Mouse (Mus musculus): ENCODE results near the gene Mdm2. TPM values are rescaled to one million over a fixed set of nuclear protein-coding genes. Genes with fewer than 3 reads are reported as not detected.

Gene Mdm2
- polyA plus RNA-seq, 1 experiment from 2014 or later: 64.0 TPM

- in situ Hi-C loops (cut with MboI; ENCODE audit: low pct_unique_long_range_greater_than_20kb): loop anchor here (25.0 kb wide), 1 partner anchor 400 kb away; no protein-coding TSS in a partner anchor
- no peaks in the 10 kb centered on the region for H3K27me3 ChIP-seq
- CTCF ChIA-PET: no interaction called here
- TF ChIP-seq CTCF (IDR thresholded peaks at IDR 0.05): no peak
- DNase-seq (ENCODE audit: low read depth, low spot score) (no peak), ATAC-seq (no peak)
- POLR2A ChIA-PET: no interaction called here
Observed at GRCm38 (mm10) chr10:117662316-117663055, 48.1 kb downstream of the Mdm2 start.

GRCm38 (mm10) chr10:117659819-117660218 is 50.7 kb downstream of the Mdm2 start:
- H3K27me3 ChIP-seq: no peaks in the 10 kb centered on the region
- TF ChIP-seq CTCF (IDR thresholded peaks at IDR 0.05): no peak
- POLR2A ChIA-PET: no interaction called here
- DNase-seq (ENCODE audit: low read depth, low spot score): no peak
- CTCF ChIA-PET: no interaction called here
- in situ Hi-C loops (cut with MboI; ENCODE audit: low pct_unique_long_range_greater_than_20kb): loop anchor here (25.0 kb wide), 1 partner anchor 398 kb away; no protein-coding TSS in a partner anchor
- no peak for ATAC-seq

GRCm38 (mm10) chr10:117659430-117659813 is 51.1 kb downstream of the Mdm2 start:
- in situ Hi-C loops (cut with MboI; ENCODE audit: low pct_unique_long_range_greater_than_20kb): loop anchor here (25.0 kb wide), 1 partner anchor 397 kb away; no protein-coding TSS in a partner anchor
- ChIA-PET CTCF (no interaction called here), POLR2A (no interaction called here)
- ATAC-seq (no peak), DNase-seq (ENCODE audit: low read depth, low spot score) (no peak)
- H3K27me3 ChIP-seq: no peaks in the 10 kb centered on the region
- no peak for TF ChIP-seq CTCF (IDR thresholded peaks at IDR 0.05)

GRCm38 (mm10) chr10:117658522-117659429 is 51.8 kb downstream of the Mdm2 start:
- DNase-seq (ENCODE audit: low read depth, low spot score) (no peak), ATAC-seq (no peak)
- no peaks in the 10 kb centered on the region for H3K27me3 ChIP-seq
- ChIA-PET POLR2A (no interaction called here), CTCF (no interaction called here)
- TF ChIP-seq CTCF (IDR thresholded peaks at IDR 0.05): no peak
- in situ Hi-C loops (cut with MboI; ENCODE audit: low pct_unique_long_range_greater_than_20kb): loop anchor here (25.0 kb wide), 1 partner anchor 396 kb away; no protein-coding TSS in a partner anchor

- ATAC-seq (no peak), DNase-seq (ENCODE audit: low read depth, low spot score) (no peak)
- POLR2A ChIA-PET: no interaction called here
- in situ Hi-C loops (cut with MboI; ENCODE audit: low pct_unique_long_range_greater_than_20kb): loop anchor here (25.0 kb wide), 1 partner anchor 395 kb away; no protein-coding TSS in a partner anchor
- H3K27me3 ChIP-seq: no peaks in the 10 kb centered on the region
- CTCF ChIA-PET: interaction anchor here (1.2 kb wide), 1 partner anchor 141 kb away, joined by 3 read pairs; no protein-coding TSS in a partner anchor
- TF ChIP-seq CTCF (IDR thresholded peaks at IDR 0.05): no peak
Observed at GRCm38 (mm10) chr10:117657659-117658306, 52.8 kb downstream of the Mdm2 start.

GRCm38 (mm10) chr10:117656985-117657658 is 53.4 kb downstream of the Mdm2 start:
- H3K27me3 ChIP-seq: no peaks in the 10 kb centered on the region
- TF ChIP-seq CTCF (IDR thresholded peaks at IDR 0.05): no peak
- POLR2A ChIA-PET: no interaction called here
- CTCF ChIA-PET: interaction anchor here (1.2 kb wide), 1 partner anchor 141 kb away, joined by 3 read pairs; no protein-coding TSS in a partner anchor
- in situ Hi-C loops (cut with MboI; ENCODE audit: low pct_unique_long_range_greater_than_20kb): loop anchor here (25.0 kb wide), 1 partner anchor 395 kb away; no protein-coding TSS in a partner anchor
- DNase-seq (ENCODE audit: low read depth, low spot score) (no peak), ATAC-seq (no peak)

- TF ChIP-seq CTCF (IDR thresholded peaks at IDR 0.05): no peak
Observed at GRCm38 (mm10) chr10:117656662-117656962, 53.9 kb downstream of the Mdm2 start.

GRCm38 (mm10) chr10:117655908-117656661 is 54.5 kb downstream of the Mdm2 start:
- no peaks in the 10 kb centered on the region for H3K27me3 ChIP-seq
- in situ Hi-C loops (cut with MboI; ENCODE audit: low pct_unique_long_range_greater_than_20kb): loop anchor here (25.0 kb wide), 1 partner anchor 394 kb away; no protein-coding TSS in a partner anchor
- ChIA-PET POLR2A (no interaction called here), CTCF (no interaction called here)
- ATAC-seq (no peak), DNase-seq (ENCODE audit: low read depth, low spot score) (no peak)
- TF ChIP-seq CTCF (IDR thresholded peaks at IDR 0.05): no peak

More at GRCm38 (mm10) chr10:117656662-117656962, 53.9 kb downstream of the Mdm2 start:
- ChIA-PET POLR2A (no interaction called here), CTCF (no interaction called here)
- DNase-seq (ENCODE audit: low read depth, low spot score) (no peak), ATAC-seq (no peak)
- no peaks in the 10 kb centered on the region for H3K27me3 ChIP-seq
- in situ Hi-C loops (cut with MboI; ENCODE audit: low pct_unique_long_range_greater_than_20kb): loop anchor here (25.0 kb wide), 1 partner anchor 394 kb away; no protein-coding TSS in a partner anchor

- TF ChIP-seq CTCF (IDR thresholded peaks at IDR 0.05): no peak
- no peak for ATAC-seq
Observed at GRCm38 (mm10) chr10:117655460-117655859, 55.1 kb downstream of the Mdm2 start.

More at GRCm38 (mm10) chr10:117655460-117655859, 55.1 kb downstream of the Mdm2 start:
- no peaks in the 10 kb centered on the region for H3K27me3 ChIP-seq
- DNase-seq (ENCODE audit: low read depth, low spot score): no peak
- CTCF ChIA-PET: no interaction called here
- POLR2A ChIA-PET: no interaction called here
- in situ Hi-C loops (cut with MboI; ENCODE audit: low pct_unique_long_range_greater_than_20kb): loop anchor here (25.0 kb wide), 1 partner anchor 393 kb away; no protein-coding TSS in a partner anchor
